Mouse (Mus musculus) stomach, embryonic 16.5 days (tissue): ENCODE results near the gene Dnase1l3. TPM values are rescaled to one million over a fixed set of nuclear protein-coding genes. Genes with fewer than 3 reads are reported as not detected.
A peak's percentile ranks its signal among the peaks of the same experiment; 100 is the strongest.

Experiments
- ATAC-seq: fragments of 200-750 bp; cut with Nextera tagmentation; 2 replicates; pipeline ENCODE4 v1.8.0; 2017; ENCODE audit warnings: moderate number of reproducible peaks, moderate TSS enrichment; ENCODE audit not compliant: insufficient read depth, low FRiP score
- H3K27ac ChIP-seq: fragments of 300-500 bp; sonication (generic); 2 replicates; pipeline ENCODE4 v1.5.1; 2014; ENCODE audit warnings: low read length
- H3K27me3 ChIP-seq: fragments of 300-500 bp; sonication (generic); 2 replicates; pipeline ENCODE4 v1.6.1; 2014; ENCODE audit warnings: low read length, control low read depth, mixed read lengths; ENCODE audit not compliant: control insufficient read depth, insufficient read depth
- H3K36me3 ChIP-seq: fragments of 300-500 bp; sonication (generic); 2 replicates; pipeline ENCODE4 v1.6.1; 2014; ENCODE audit warnings: low read length; ENCODE audit not compliant: control insufficient read depth, insufficient read depth
- H3K4me1 ChIP-seq: fragments of 300-500 bp; sonication (generic); 2 replicates; pipeline ENCODE4 v1.6.1; 2014; ENCODE audit warnings: low read length, control low read depth, mixed read lengths; ENCODE audit not compliant: control insufficient read depth, insufficient read depth
- H3K4me2 ChIP-seq: fragments of 300-500 bp; sonication (generic); 2 replicates; pipeline ENCODE4 v1.6.1; 2014; ENCODE audit warnings: low read depth, low read length, mixed read lengths
- H3K4me3 ChIP-seq: fragments of 300-500 bp; sonication (generic); replicated peaks from 2 replicates; pipeline ENCODE4 v1.5.1; 2014; ENCODE audit warnings: mild to moderate bottlenecking, low read length
- H3K9ac ChIP-seq: fragments of 300-500 bp; sonication (generic); 2 replicates; pipeline ENCODE4 v1.6.1; 2014; ENCODE audit warnings: low read length
- H3K9me3 ChIP-seq: fragments of 300-500 bp; sonication (generic); replicated peaks from 2 replicates; pipeline ENCODE4 v1.6.1; 2016; ENCODE audit warnings: low read length, control low read depth; ENCODE audit not compliant: control insufficient read depth
- WGBS: fragments of 180-500 bp; shearing (Covaris S2); extraction: QIAGEN DNeasy Blood & Tissue Kit; methylation state at CpG from one replicate; pipeline ENCODE4 v1.1.7; 2014; 5-methylcytosine and 5-hydroxymethylcytosine counted together
- polyA plus RNA-seq: library from polyadenylated mRNA; unstranded; fragments of >200 nt; fragmentation: Nextera tagmentation; extraction: Ambion mirVana; gene quantifications from 2 replicates; pipeline ENCODE4 v1.2.1, GENCODE M21; 2015

Dnase1l3 gene
- polyA plus RNA-seq: 2.3 and 3.0 TPM in 2 replicates

GRCm38 (mm10) chr14:7994271-7994767 lies at the start of gene Dnase1l3:
Dnase1l3 (minus strand) TSS chr14:7994573.
- Histone ChIP-seq H3K4me2 (no peak within 1 kb of the TSS), H3K9ac (no peak within 1 kb of the TSS), H3K4me1 (no peaks in the 10 kb centered on the region), H3K27ac (no peak within 1 kb of the TSS), H3K4me3 (no peak within 1 kb of the TSS), H3K36me3 (no peaks in the 10 kb centered on the region), H3K9me3 (no peaks in the 10 kb centered on the region), H3K27me3 (no peaks in the 10 kb centered on the region)
- WGBS: 49% methylated on average over 8 of the region's 8 CpGs
- peak; percentile 30; the same call in 1 of the 2 replicates for ATAC-seq

- Histone ChIP-seq H3K27me3 (no peaks in the 10 kb centered on the region), H3K9ac (no peak overlapping the region), H3K36me3 (0 out of 2 replicates have a peak, but pooled peaks cover 3% of the 10 kb centered on the region), H3K9me3 (no peaks in the 10 kb centered on the region), H3K27ac (no peak overlapping the region), H3K4me2 (no peak overlapping the region), H3K4me1 (no peaks in the 10 kb centered on the region), H3K4me3 (no peak overlapping the region)
- WGBS: 91% methylated on average over 9 of the region's 9 CpGs
- no peak for ATAC-seq
Measured at GRCm38 (mm10) chr14:8042577-8042976, 48.2 kb upstream of the Dnase1l3 start.

DNA sequence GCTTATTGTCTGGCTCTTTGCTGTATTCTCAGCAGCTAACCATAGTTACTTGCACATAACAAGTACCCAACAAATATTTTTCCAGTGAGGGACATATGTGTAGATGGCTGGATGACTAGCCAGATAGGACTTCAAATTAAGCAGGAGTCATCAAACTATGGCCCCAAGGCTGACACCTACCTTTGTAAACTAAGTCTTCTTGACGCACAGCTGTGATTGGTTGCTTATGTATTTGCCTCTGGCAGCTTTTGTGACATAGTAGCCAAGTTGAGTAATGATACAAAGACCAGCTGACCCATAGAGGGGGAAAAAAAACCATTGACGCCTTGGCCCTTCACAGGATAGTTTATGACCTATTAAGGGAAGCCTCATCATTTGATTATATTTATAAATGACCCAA lies 47.7 kb upstream of the Dnase1l3 start:
- no peak overlapping the region for H3K4me3 ChIP-seq
- no peak for ATAC-seq
- 0 out of 2 replicates have a peak, but pooled peaks cover 3% of the 10 kb centered on the region for H3K36me3 ChIP-seq
- H3K4me2 ChIP-seq: no peak overlapping the region
- H3K4me1 ChIP-seq: no peaks in the 10 kb centered on the region
- no peak overlapping the region for H3K27ac ChIP-seq
- no peak overlapping the region for H3K9ac ChIP-seq
- no peaks in the 10 kb centered on the region for H3K27me3 ChIP-seq
- WGBS: 73% methylated on average over 2 of the region's 2 CpGs
- no peaks in the 10 kb centered on the region for H3K9me3 ChIP-seq

DNA sequence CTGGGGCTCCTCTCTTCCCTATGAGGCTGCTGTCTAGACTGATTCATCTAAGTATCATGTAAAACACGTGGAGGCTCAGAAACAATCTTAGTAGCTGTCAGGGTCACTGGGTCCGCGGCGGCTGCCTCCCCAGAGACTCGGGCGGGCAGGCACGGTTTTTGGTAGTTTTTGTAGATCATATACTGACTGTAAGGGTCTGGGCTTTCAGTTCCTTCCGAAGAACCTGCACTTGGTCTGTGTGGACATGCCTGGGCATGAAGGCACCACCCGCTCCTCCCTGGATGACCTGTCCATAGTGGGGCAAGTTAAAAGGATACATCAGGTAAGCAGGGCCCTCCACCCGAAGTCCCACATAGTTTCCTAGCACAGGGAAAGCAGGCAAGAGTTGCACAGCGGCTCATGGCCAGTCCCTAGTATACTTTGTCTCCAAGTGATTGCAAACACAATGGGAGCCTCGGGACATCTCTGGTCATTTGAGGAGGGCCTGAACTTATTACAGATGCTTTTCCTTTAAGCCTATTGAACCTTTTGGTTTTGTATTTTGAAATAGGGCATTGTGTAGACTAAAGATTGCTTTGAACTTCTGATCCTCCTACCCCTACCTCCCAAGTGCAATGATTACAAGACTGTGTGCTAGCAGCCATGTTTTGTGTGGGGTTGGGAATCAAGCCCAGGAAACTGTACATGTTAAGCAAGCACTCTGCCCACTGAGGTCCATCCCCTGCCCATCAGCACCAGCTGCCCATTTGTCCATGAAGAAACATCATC lies 46.7 kb upstream of the Dnase1l3 start:
- no peak for ATAC-seq
- Histone ChIP-seq H3K4me2 (no peak overlapping the region), H3K36me3 (no peaks in the 10 kb centered on the region), H3K9me3 (no peaks in the 10 kb centered on the region), H3K9ac (no peak overlapping the region), H3K4me1 (no peaks in the 10 kb centered on the region), H3K27ac (no peak overlapping the region), H3K27me3 (no peaks in the 10 kb centered on the region), H3K4me3 (no peak overlapping the region)
- WGBS: 86% methylated on average over 12 of the region's 12 CpGs

- Histone ChIP-seq H3K36me3 (no peaks in the 10 kb centered on the region), H3K4me1 (no peaks in the 10 kb centered on the region), H3K27ac (no peak overlapping the region), H3K9me3 (no peaks in the 10 kb centered on the region), H3K27me3 (no peaks in the 10 kb centered on the region), H3K4me2 (no peak overlapping the region), H3K4me3 (no peak overlapping the region), H3K9ac (no peak overlapping the region)
- 69% methylated on average over 3 of the region's 3 CpGs for WGBS
- ATAC-seq: no peak
Measured at GRCm38 (mm10) chr14:8040179-8040578, 45.8 kb upstream of the Dnase1l3 start.

DNA sequence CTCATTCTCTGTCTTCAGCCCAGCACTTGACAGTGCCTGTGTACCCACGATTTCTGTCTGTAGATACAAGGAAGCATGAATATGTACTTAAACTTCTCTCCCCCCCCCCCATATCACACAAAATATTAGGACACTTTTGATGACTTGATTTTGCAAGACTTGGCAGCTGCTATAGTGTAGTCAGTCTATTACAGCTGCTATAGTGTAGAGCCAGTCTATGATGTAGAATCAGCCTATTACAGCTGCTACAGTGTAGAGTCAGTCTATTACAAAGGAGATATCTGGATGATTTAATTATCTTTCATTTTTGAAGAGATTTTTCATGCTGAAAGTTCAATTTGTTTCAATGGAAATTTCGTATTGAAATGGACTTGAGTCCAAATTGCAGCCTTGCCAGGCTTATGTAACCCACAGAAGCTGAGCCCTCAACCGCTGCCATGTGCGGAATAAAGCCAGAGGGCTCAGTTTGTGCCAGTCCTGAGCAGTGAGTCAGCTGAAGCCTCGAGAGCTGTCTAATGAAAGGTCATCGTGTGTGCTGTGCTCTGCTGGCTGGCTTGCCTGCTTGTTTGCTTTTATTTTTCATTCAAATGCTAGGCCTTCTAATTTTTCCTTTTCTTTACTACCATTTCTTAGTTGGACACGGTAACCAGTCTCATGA lies 44.5 kb upstream of the Dnase1l3 start:
- no peaks in the 10 kb centered on the region for H3K4me1 ChIP-seq
- WGBS: 73% methylated on average over 7 of the region's 7 CpGs
- no peak overlapping the region for H3K4me2 ChIP-seq
- no peak overlapping the region for H3K27ac ChIP-seq
- no peaks in the 10 kb centered on the region for H3K9me3 ChIP-seq
- H3K36me3 ChIP-seq: no peaks in the 10 kb centered on the region
- H3K4me3 ChIP-seq: no peak overlapping the region
- no peaks in the 10 kb centered on the region for H3K27me3 ChIP-seq
- ATAC-seq: no peak
- H3K9ac ChIP-seq: no peak overlapping the region

DNA sequence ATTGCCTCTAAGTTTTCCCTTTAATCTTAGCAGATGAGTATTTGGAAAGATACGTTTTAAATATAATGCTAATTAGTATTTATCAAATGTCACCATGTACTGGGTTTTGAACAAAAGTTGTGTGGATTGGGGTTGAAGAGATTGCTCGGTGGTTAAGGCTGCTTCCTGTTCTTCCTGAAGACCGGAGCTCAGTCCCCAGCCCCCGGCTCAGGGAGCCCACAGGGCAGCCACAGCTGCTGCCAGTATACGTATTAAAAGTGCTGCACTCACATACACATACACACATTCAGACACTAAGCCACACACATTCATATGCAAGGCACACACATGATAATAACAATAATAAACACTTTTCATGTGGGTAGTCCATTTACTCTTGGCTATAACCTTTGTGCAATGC lies 43.8 kb upstream of the Dnase1l3 start:
- Histone ChIP-seq H3K36me3 (no peaks in the 10 kb centered on the region), H3K4me1 (no peaks in the 10 kb centered on the region), H3K4me3 (no peak overlapping the region), H3K27me3 (no peaks in the 10 kb centered on the region), H3K27ac (no peak overlapping the region), H3K9ac (no peak overlapping the region), H3K9me3 (no peaks in the 10 kb centered on the region), H3K4me2 (no peak overlapping the region)
- WGBS: 67% methylated on average over 5 of the region's 5 CpGs
- no peak for ATAC-seq

- H3K27me3 ChIP-seq: no peaks in the 10 kb centered on the region
- no peak overlapping the region for H3K4me2 ChIP-seq
- WGBS: 75% methylated on average over 5 of the region's 5 CpGs
- H3K4me3 ChIP-seq: no peak overlapping the region
- no peaks in the 10 kb centered on the region for H3K4me1 ChIP-seq
- no peak for ATAC-seq
- no peaks in the 10 kb centered on the region for H3K36me3 ChIP-seq
- H3K9me3 ChIP-seq: no peaks in the 10 kb centered on the region
- H3K9ac ChIP-seq: no peak overlapping the region
- H3K27ac ChIP-seq: no peak overlapping the region
Measured at GRCm38 (mm10) chr14:8036406-8036805, 42.0 kb upstream of the Dnase1l3 start.

DNA sequence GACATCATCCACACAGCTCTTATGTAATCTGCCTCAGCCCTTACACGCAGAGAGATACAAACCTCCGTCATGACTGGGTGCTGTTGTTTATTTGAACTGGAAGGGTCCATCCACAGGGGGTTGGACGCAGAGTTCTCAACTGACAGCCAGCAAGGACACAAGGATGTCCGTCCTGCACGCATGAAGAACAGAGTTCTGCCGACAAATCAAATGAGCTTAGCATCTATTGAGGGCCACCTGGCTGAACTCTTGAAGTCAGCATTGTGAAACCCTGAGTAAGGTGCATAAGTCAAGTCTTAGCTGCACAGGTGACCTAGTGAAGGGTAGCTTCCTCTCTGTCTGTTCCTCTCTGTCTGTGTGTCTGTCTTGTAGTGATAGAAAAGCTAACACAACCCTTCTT lies 41.6 kb upstream of the Dnase1l3 start:
- no peak overlapping the region for H3K4me2 ChIP-seq
- WGBS: 79% methylated on average over 6 of the region's 6 CpGs
- H3K4me3 ChIP-seq: no peak overlapping the region
- no peaks in the 10 kb centered on the region for H3K27me3 ChIP-seq
- H3K9ac ChIP-seq: no peak overlapping the region
- no peak overlapping the region for H3K27ac ChIP-seq
- no peaks in the 10 kb centered on the region for H3K9me3 ChIP-seq
- no peak for ATAC-seq
- no peaks in the 10 kb centered on the region for H3K36me3 ChIP-seq
- no peaks in the 10 kb centered on the region for H3K4me1 ChIP-seq
